ENCODE assay signal across 8 mouse cellular contexts in the genomic region with DNA sequence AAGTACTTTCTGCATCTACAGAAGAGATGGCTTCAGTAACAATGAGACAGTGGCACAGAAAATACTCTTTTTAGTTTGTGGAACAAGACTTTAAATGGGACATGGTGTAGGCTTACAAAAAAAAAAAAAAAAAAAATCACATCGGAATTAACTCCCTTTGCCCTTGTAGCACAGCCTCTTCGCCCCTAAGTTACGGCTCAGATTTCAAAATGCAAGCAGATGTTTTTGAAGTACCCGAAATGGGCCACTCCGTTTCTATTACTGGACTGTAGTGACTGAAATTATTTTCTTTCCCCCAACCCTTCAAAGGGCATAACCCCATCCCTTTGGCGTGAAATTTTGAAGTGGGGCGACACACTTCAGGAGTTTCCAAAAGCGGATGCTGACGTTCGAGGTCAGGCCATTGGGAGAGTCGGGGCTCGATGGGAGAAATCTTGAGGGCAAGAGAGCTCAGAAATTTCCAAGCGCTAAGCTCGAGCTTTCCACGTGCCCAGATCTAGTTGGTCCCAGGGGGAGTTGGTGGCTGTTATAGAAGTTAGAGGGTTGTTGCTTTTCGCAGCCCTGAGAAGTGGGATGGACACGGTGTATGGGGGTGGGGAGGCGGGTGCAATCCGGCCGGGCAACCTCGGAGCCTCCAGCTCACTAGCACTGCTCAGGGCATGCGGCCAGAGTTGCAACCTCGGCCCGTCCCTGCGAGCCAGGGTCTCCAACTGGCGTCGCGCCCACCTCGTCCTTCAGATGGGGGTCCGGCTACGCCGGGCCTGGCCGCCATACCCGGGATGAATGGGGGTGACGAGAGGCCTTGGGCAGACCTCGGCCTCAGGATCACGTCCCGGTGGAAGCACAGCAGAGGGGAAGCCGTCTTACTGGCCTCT. TPM values are rescaled to one million over a fixed set of nuclear protein-coding genes. Genes with fewer than 3 reads are reported as not detected.
A peak's percentile ranks its signal among the peaks of the same experiment; 100 is the strongest.
DNase-seq lines count a peak whose midpoint lies in the region; ATAC-seq and TF ChIP-seq lines count a peak whose summit lies in the region.

A gene (plus strand): TSS at position 729 of the 875 bp plus-strand sequence.

- peak within 1 kb of the TSS; percentile 99 for H3K27ac ChIP-seq in heart, adult 2 months
- peak within 1 kb of the TSS; percentile 95 for H3K27ac ChIP-seq in kidney, embryonic 15.5 days
- H3K27ac ChIP-seq in liver, embryonic 13.5 days: peak within 1 kb of the TSS; percentile 97
- H3K27ac ChIP-seq in neural tube, embryonic 13.5 days (replicated peaks): peak within 1 kb of the TSS; percentile 99

- under 1% methylated on average over 39 of the region's 39 CpGs for WGBS in heart, adult 2 months
- WGBS in kidney, embryonic 15.5 days: under 1% methylated on average over 39 of the region's 39 CpGs
- WGBS in liver, embryonic 13.5 days (ENCODE audit: insufficient replicate concordance): 1% methylated on average over 39 of the region's 39 CpGs
- under 1% methylated on average over 39 of the region's 39 CpGs for WGBS in neural tube, embryonic 13.5 days

- H3K36me3 ChIP-seq in heart, adult 2 months (ENCODE audit: control insufficient read depth, insufficient read depth, low read length): peaks cover 13% of the 10 kb centered on the region
- H3K36me3 ChIP-seq in kidney, embryonic 15.5 days: 0 out of 2 replicates have a peak, but pooled peaks cover 7% of the 10 kb centered on the region
- H3K36me3 ChIP-seq in liver, embryonic 13.5 days: no peaks in the 10 kb centered on the region
- no peaks in the 10 kb centered on the region for H3K36me3 ChIP-seq in neural tube, embryonic 13.5 days

- 0 out of 2 replicates have a peak, but pooled peaks cover 2% of the 10 kb centered on the region for H3K79me2 ChIP-seq in heart, adult 2 months (replicated peaks; ENCODE audit: control insufficient read depth, insufficient read depth, low read length)

- no peak for TF ChIP-seq EP300 in heart, adult 2 months (IDR thresholded peaks at IDR 0.05; ENCODE audit: insufficient read depth, low read depth, low read length)

- ATAC-seq in kidney, embryonic 15.5 days (replicated peaks; ENCODE audit: low FRiP score): peak; percentile 66
- ATAC-seq in liver, embryonic 13.5 days (ENCODE audit: low read depth): peak; percentile 36
- peak; percentile 70 for ATAC-seq in neural tube, embryonic 13.5 days (ENCODE audit: low read depth)

- H3K27me3 ChIP-seq in heart, adult 2 months (ENCODE audit: control insufficient read depth, insufficient read depth, low read length): no peaks in the 10 kb centered on the region
- no peaks in the 10 kb centered on the region for H3K27me3 ChIP-seq in kidney, embryonic 15.5 days
- no peaks in the 10 kb centered on the region for H3K27me3 ChIP-seq in liver, embryonic 13.5 days
- no peaks in the 10 kb centered on the region for H3K27me3 ChIP-seq in neural tube, embryonic 13.5 days

- peak within 1 kb of the TSS; percentile 71 for H3K4me2 ChIP-seq in kidney, embryonic 15.5 days
- peak within 1 kb of the TSS; percentile 85 for H3K4me2 ChIP-seq in liver, embryonic 13.5 days
- H3K4me2 ChIP-seq in neural tube, embryonic 13.5 days: peak within 1 kb of the TSS; percentile 89

- DNase-seq in 3T3-L1 (ENCODE audit: low read depth, low spot score): peak; percentile 77
- peak; percentile 82 for DNase-seq in adipocyte (ENCODE audit: low spot score)
- DNase-seq in embryo, embryonic 9.5 days (ENCODE audit: extremely low spot score): peak; percentile 69
- peak in 1 of 2 experiments; percentile 82 for DNase-seq in heart, adult 2 months
- peak; percentile 51 for DNase-seq in liver, embryonic 13.5 days
- DNase-seq in thymus, postnatal 4 days: peak; percentile 71

- H3K4me3 ChIP-seq in heart, adult 2 months: peak within 1 kb of the TSS; percentile 100
- H3K4me3 ChIP-seq in kidney, embryonic 15.5 days (replicated peaks): peak within 1 kb of the TSS; percentile 64
- H3K4me3 ChIP-seq in liver, embryonic 13.5 days (replicated peaks): peak within 1 kb of the TSS; percentile 96
- peak within 1 kb of the TSS; percentile 93 for H3K4me3 ChIP-seq in neural tube, embryonic 13.5 days

- TF ChIP-seq POLR2A in heart, adult 2 months (IDR thresholded peaks at IDR 0.05; ENCODE audit: insufficient read depth, low read depth, low read length): peak; percentile 33; the same call in 1 of the 2 replicates

- TF ChIP-seq CTCF in heart, adult 2 months (IDR thresholded peaks at IDR 0.05): no peak

- peaks cover 3% of the 10 kb centered on the region for H3K4me1 ChIP-seq in heart, adult 2 months (ENCODE audit: control insufficient read depth, insufficient read depth, low read length)
- peaks cover 35% of the 10 kb centered on the region for H3K4me1 ChIP-seq in kidney, embryonic 15.5 days
- peaks cover 58% of the 10 kb centered on the region for H3K4me1 ChIP-seq in liver, embryonic 13.5 days (replicated peaks)
- peaks cover 55% of the 10 kb centered on the region for H3K4me1 ChIP-seq in neural tube, embryonic 13.5 days (replicated peaks)

- intact Hi-C loops in heart, adult 2 months (cut with DNase I): loop anchor here (1.0 kb wide), 1 partner anchor 16 kb away; a partner anchor contains a TSS

- H3K9ac ChIP-seq in heart, adult 2 months (ENCODE audit: low read depth, low read length): peak within 1 kb of the TSS; percentile 100
- H3K9ac ChIP-seq in kidney, embryonic 15.5 days: peak within 1 kb of the TSS; percentile 88
- peak within 1 kb of the TSS; percentile 100 for H3K9ac ChIP-seq in liver, embryonic 13.5 days
- H3K9ac ChIP-seq in neural tube, embryonic 13.5 days: peak within 1 kb of the TSS; percentile 100

- H3K9me3 ChIP-seq in kidney, embryonic 15.5 days (replicated peaks): no peaks in the 10 kb centered on the region
- H3K9me3 ChIP-seq in liver, embryonic 13.5 days (replicated peaks): no peaks in the 10 kb centered on the region
- H3K9me3 ChIP-seq in neural tube, embryonic 13.5 days: no peaks in the 10 kb centered on the region

RNA-seq across cellular contexts. Expression of the gene that starts here (rescaled TPM):
- 1 to 10 TPM; 1.3 to 1.9 TPM for total RNA-seq in heart, adult 2 months (2021)
- polyA plus RNA-seq in heart, adult 2 months (2012; rRNA removed): 2.6 and 2.9 TPM in 2 replicates
- 9.2 and 10.7 TPM in 2 replicates for polyA plus RNA-seq in kidney, embryonic 15.5 days (2015; fragmentation: Nextera tagmentation; extraction: Ambion mirVana)
- 6.3 and 7.7 TPM in 2 replicates for polyA plus RNA-seq in liver, embryonic 13.5 days (2015; fragmentation: Nextera tagmentation; extraction: Ambion mirVana)
- 17.3 and 17.6 TPM in 2 replicates for polyA plus RNA-seq in neural tube, embryonic 13.5 days (2015; fragmentation: Nextera tagmentation; extraction: Ambion mirVana)
